Mouse (Mus musculus) embryonic facial prominence, embryonic 10.5 days (tissue): ENCODE measurements around the gene Olfr718-ps1. TPM values are rescaled to one million over a fixed set of nuclear protein-coding genes. Genes with fewer than 3 reads are reported as not detected.
"Not testable (repeated sequence)": the region's sequence is repeated elsewhere in the genome, so short reads cannot be mapped to it uniquely, and the experiment has no call there.

Experiments
- DNase-seq: peaks from one replicate; pipeline ENCODE4 v3.0.0-alpha.2; 2017; ENCODE audit warnings: low spot score
- H3K27ac ChIP-seq: fragments of 300-500 bp; sonication (generic); replicated peaks from 2 replicates; pipeline ENCODE4 v1.5.1; 2016; ENCODE audit warnings: mild to moderate bottlenecking
- H3K27me3 ChIP-seq: fragments of 300-500 bp; sonication (generic); replicated peaks from 2 replicates; pipeline ENCODE4 v1.6.1; 2016; ENCODE audit warnings: low read depth, mild to moderate bottlenecking; ENCODE audit not compliant: poor library complexity, severe bottlenecking
- H3K36me3 ChIP-seq: fragments of 300-500 bp; sonication (generic); replicated peaks from 2 replicates; pipeline ENCODE4 v1.6.1; 2016; ENCODE audit warnings: mild to moderate bottlenecking, moderate library complexity
- H3K4me1 ChIP-seq: fragments of 300-500 bp; sonication (generic); 2 replicates; pipeline ENCODE4 v1.6.1; 2016
- H3K4me3 ChIP-seq: fragments of 300-500 bp; sonication (generic); 2 replicates; pipeline ENCODE4 v1.5.1; 2016; ENCODE audit warnings: mild to moderate bottlenecking, moderate library complexity
- H3K9me3 ChIP-seq: fragments of 300-500 bp; sonication (generic); 2 replicates; pipeline ENCODE4 v1.6.1; 2016; ENCODE audit warnings: mild to moderate bottlenecking
- WGBS: fragments of 180-500 bp; shearing (Covaris S2); methylation state at CpG from one replicate; pipeline ENCODE4 v1.1.7; 2016; 5-methylcytosine and 5-hydroxymethylcytosine counted together
- polyA plus RNA-seq: library from polyadenylated mRNA; unstranded; fragments of >200 nt; fragmentation: Nextera tagmentation; extraction: Ambion mirVana; gene quantifications from 2 replicates; pipeline ENCODE4 v1.2.1, GENCODE M21; 2016

Gene Olfr718-ps1
- polyA plus RNA-seq, 1 experiment from 2014 or later = not detected

- H3K27ac ChIP-seq = no peak overlapping the region
- no peak overlapping the region for H3K4me3 ChIP-seq
- peaks cover 22% of the 10 kb centered on the region for H3K9me3 ChIP-seq
- peaks cover 39% of the 10 kb centered on the region for H3K27me3 ChIP-seq
- no peak for DNase-seq
- WGBS = 91% methylated on average over 10 of the region's 10 CpGs
- peaks cover 4% of the 10 kb centered on the region; the same call in 1 of the 2 replicates for H3K4me1 ChIP-seq
- H3K36me3 ChIP-seq = no peaks in the 10 kb centered on the region
Measured at GRCm38 (mm10) chr5:143153756-143154155, 6.4 kb upstream of the Olfr718-ps1 start.

DNA sequence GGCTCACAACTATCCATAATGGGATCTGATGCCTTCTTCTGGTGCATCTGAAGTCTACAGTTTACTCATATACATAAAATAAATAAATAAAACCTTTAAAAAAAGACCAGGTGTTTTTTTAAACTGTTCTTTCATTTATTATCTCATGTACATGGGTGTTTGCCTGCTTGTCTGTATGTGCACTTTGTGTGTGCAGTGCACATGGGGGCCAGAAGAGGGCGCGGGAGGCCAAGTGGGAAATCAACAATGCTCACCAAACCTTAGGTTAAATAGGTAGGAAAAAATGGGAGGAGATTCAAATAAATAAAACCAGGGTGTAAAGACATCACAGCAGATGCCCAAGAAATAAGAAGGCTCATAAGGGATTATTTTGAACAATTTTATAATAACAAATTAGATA lies 2.7 kb upstream of the Olfr718-ps1 start:
- Histone ChIP-seq H3K27me3 (0 out of 2 replicates have a peak, but pooled peaks cover 3% of the 10 kb centered on the region), H3K36me3 (no peaks in the 10 kb centered on the region), H3K9me3 (peaks cover 22% of the 10 kb centered on the region), H3K27ac (no peak overlapping the region), H3K4me3 (no peak overlapping the region), H3K4me1 (0 out of 2 replicates have a peak, but pooled peaks cover 3% of the 10 kb centered on the region)
- DNase-seq = no peak
- WGBS = 78% methylated on average over 2 of the region's 2 CpGs

GRCm38 (mm10) chr5:143149536-143149935 lies 2.2 kb upstream of the Olfr718-ps1 start:
- Histone ChIP-seq H3K4me3 (no peak overlapping the region), H3K36me3 (no peaks in the 10 kb centered on the region), H3K9me3 (peaks cover 22% of the 10 kb centered on the region), H3K27ac (no peak overlapping the region), H3K27me3 (no peaks in the 10 kb centered on the region), H3K4me1 (0 out of 2 replicates have a peak, but pooled peaks cover 3% of the 10 kb centered on the region)
- DNase-seq = no peak
- 86% methylated on average over 2 of the region's 2 CpGs for WGBS

DNA sequence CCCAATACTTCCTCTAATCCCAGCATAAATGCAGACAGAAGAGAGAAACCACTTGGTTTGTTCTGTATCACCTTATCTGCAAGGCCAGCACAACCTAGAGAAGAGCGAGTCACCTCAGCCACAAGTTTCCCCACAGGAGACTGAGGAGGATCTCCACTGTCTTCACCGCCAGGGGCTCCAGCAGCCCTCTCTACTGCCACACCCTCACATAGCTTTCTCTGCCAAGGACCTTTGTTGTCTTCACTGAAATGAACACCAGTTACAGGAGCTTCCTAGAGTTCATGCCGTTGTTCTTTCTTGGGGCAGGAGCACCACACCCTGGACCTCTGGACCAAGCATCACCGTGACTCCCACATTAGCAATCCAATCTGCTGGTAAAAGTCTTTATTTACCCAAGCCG lies 1.3 kb upstream of the Olfr718-ps1 start:
- no peaks in the 10 kb centered on the region for H3K36me3 ChIP-seq
- H3K4me3 ChIP-seq = no peak overlapping the region

GRCm38 (mm10) chr5:143137580-143137979 lies 9.8 kb downstream of the Olfr718-ps1 start:
- H3K4me1 ChIP-seq = no peaks in the 10 kb centered on the region
- no peak for DNase-seq
- no peaks in the 10 kb centered on the region for H3K36me3 ChIP-seq
- 86% methylated on average over 13 of the region's 13 CpGs for WGBS
- no peak overlapping the region for H3K27ac ChIP-seq
- no peaks in the 10 kb centered on the region for H3K9me3 ChIP-seq
- H3K27me3 ChIP-seq = no peaks in the 10 kb centered on the region
- no peak overlapping the region for H3K4me3 ChIP-seq

More for the DNA sequence above, 1.3 kb upstream of the Olfr718-ps1 start:
- Histone ChIP-seq H3K27me3 (no peaks in the 10 kb centered on the region), H3K27ac (no peak overlapping the region), H3K4me1 (0 out of 2 replicates have a peak, but pooled peaks cover 3% of the 10 kb centered on the region), H3K9me3 (peaks cover 22% of the 10 kb centered on the region)
- 93% methylated on average over 5 of the region's 5 CpGs for WGBS
- DNase-seq = no peak

DNA sequence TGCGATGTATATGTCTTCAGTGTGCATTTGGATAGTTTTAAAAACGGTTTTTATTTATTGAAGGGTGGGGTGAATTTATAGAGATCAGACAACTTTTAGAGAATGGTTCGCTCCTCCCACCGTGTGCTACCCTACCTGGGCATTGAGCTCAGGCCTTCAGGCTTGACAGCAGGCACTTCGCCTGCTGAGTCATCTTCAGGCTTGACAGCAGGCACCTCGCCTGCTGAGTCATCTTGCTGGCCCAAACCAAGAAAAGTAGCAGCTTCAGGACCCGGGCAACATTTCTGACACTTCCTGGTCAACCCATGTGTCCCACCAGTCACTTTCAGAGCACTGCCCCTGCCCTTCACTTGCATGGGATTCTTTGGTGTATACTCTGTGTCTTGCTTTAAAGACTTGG lies 12.3 kb downstream of the Olfr718-ps1 start:
- H3K27me3 ChIP-seq = no peaks in the 10 kb centered on the region
- no peak overlapping the region for H3K4me3 ChIP-seq
- no peaks in the 10 kb centered on the region for H3K36me3 ChIP-seq
- DNase-seq = no peak
- H3K4me1 ChIP-seq = no peaks in the 10 kb centered on the region
- H3K27ac ChIP-seq = no peak overlapping the region
- 94% methylated on average over 7 of the region's 7 CpGs for WGBS
- peaks cover 3% of the 10 kb centered on the region; the same call in 1 of the 2 replicates for H3K9me3 ChIP-seq

DNA sequence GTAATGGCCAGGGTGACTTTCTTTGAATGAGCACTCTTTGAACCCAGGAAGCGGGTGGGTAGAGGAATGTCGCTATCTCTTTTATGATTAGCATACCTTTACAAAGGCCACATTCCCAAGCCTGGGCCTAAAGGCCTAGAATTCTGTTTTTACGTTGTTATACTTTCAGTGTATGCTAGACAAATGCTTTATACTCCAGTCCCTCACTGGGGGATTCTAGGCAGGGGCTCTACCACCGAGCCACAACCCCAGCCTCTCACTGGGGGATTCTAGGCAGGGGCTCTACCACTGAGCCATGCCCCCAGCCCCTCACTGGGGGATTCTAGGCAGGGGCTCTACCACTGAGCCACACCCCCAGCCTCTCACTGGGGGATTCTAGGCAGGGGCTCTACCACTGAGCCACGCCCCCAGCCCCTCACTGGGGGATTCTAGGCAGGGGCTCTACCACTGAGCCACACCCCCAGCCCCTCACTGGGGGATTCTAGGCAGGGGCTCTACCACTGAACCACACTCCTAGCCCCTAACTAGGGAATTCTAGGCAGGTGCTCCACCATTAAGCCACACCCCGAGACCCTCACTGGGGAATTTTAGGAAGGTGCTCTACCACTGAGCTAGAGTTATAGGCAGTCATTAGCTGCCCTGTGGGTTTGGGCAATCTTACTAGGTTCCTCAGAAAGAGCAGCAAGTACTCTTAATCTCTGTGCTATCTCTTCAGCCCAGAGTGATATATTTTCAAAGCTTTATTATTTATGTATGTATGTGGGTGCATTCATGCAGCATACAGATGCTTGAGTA lies 13.0 kb downstream of the Olfr718-ps1 start:
- not testable (repeated sequence) for H3K9me3 ChIP-seq

GRCm38 (mm10) chr5:143132935-143133514 lies 14.4 kb downstream of the Olfr718-ps1 start:
- Histone ChIP-seq H3K4me1 (no peaks in the 10 kb centered on the region), H3K27me3 (no peaks in the 10 kb centered on the region), H3K4me3 (no peak overlapping the region), H3K9me3 (peaks cover 15% of the 10 kb centered on the region; the same call in 1 of the 2 replicates), H3K36me3 (no peaks in the 10 kb centered on the region), H3K27ac (no peak overlapping the region)
- no peak for DNase-seq
- WGBS = 80% methylated on average over 13 of the region's 13 CpGs

More for the DNA sequence above, 13.0 kb downstream of the Olfr718-ps1 start:
- not testable (repeated sequence) for H3K4me1 ChIP-seq, H3K27ac ChIP-seq, H3K27me3 ChIP-seq, DNase-seq, H3K36me3 ChIP-seq, H3K4me3 ChIP-seq
- 77% methylated on average over 4 of the region's 6 CpGs for WGBS

DNA sequence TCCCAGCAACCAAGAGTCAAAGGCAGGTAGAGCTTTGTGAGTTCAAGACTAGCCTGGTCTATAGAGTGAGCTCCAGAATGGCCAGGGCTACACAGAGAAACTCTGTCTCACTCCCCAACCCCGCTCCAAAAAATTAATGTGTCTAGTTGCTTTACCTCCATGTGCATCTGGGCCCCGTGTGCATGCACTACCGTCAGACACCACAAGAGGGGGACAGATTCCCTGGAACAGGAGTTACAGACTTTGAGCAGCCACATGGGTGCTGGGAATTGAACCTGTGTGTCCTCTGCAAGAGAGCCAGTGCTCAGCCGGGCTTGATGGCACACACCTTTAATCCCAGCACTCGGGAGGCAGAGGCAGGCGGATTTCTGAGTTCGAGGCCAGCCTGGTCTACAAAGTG lies 17.0 kb downstream of the Olfr718-ps1 start:
- WGBS = 87% methylated on average over 7 of the region's 7 CpGs
- DNase-seq = peak; percentile 23
- Histone ChIP-seq H3K27ac (no peak overlapping the region), H3K27me3 (no peaks in the 10 kb centered on the region), H3K4me3 (no peak overlapping the region), H3K9me3 (peaks cover 15% of the 10 kb centered on the region; the same call in 1 of the 2 replicates), H3K4me1 (0 out of 2 replicates have a peak, but pooled peaks cover 3% of the 10 kb centered on the region), H3K36me3 (no peaks in the 10 kb centered on the region)

GRCm38 (mm10) chr5:143129101-143129500 lies 18.3 kb downstream of the Olfr718-ps1 start:
- DNase-seq = no peak
- no peaks in the 10 kb centered on the region for H3K27me3 ChIP-seq
- 0 out of 2 replicates have a peak, but pooled peaks cover 4% of the 10 kb centered on the region for H3K4me1 ChIP-seq
- H3K9me3 ChIP-seq = peaks cover 15% of the 10 kb centered on the region; the same call in 1 of the 2 replicates
- no peaks in the 10 kb centered on the region for H3K36me3 ChIP-seq
- WGBS = 84% methylated on average over 16 of the region's 16 CpGs
- H3K27ac ChIP-seq = no peak overlapping the region
- H3K4me3 ChIP-seq = no peak overlapping the region

DNA sequence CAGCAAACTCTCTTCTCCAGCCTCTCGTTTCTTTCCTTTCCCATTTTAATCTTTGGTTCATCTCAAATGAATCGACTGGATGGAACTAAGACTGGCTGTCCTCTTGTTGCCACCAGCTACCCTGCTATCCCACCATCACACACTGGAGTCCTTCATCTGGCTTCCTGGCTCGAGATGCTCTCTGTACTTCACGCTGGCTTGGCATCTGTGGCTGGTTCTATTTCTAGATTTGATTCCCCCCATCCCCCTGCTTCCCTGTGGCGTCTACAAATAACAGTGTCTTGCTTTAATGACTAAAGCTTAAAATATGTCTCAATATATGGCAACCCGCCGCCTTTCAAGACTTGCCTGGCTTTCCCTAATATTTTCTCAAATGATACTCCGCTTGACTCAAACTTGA lies 19.5 kb downstream of the Olfr718-ps1 start:
- H3K4me1 ChIP-seq = 0 out of 2 replicates have a peak, but pooled peaks cover 4% of the 10 kb centered on the region
- 84% methylated on average over 8 of the region's 8 CpGs for WGBS
- no peak overlapping the region for H3K4me3 ChIP-seq
- no peak for DNase-seq
- H3K27me3 ChIP-seq = no peaks in the 10 kb centered on the region
- peaks cover 15% of the 10 kb centered on the region; the same call in 1 of the 2 replicates for H3K9me3 ChIP-seq
- no peak overlapping the region for H3K27ac ChIP-seq
- no peaks in the 10 kb centered on the region for H3K36me3 ChIP-seq

DNA sequence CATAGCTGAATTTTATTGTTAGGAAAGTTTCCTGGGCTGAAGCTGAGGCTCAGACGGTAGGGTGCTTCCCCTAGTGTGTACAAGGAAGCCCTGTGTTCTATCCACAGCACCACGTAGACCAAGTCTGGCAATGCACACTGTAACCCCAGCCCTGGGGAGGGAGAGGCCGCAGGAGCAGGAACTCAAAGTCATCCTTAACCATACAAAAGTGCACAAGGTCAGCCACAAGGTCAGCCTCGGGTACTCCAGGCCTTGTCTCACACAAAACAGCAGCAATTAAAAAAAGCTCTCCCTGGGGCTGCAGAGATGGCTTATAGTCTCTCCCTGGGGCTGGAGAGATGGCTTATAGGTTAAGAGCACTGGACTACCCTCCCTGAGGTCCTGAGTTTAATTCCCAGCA lies 20.5 kb downstream of the Olfr718-ps1 start:
- Histone ChIP-seq H3K4me1 (0 out of 2 replicates have a peak, but pooled peaks cover 4% of the 10 kb centered on the region), H3K27ac (no peak overlapping the region), H3K36me3 (no peaks in the 10 kb centered on the region), H3K4me3 (no peak overlapping the region), H3K27me3 (no peaks in the 10 kb centered on the region), H3K9me3 (peaks cover 15% of the 10 kb centered on the region; the same call in 1 of the 2 replicates)
- no peak for DNase-seq
- 56% methylated on average over 4 of the region's 4 CpGs for WGBS
